Mouse (Mus musculus) small intestine, adult 2 months (tissue): ENCODE data around the gene 4930519G04Rik.

Source experiments
- CTCF ChIP-seq: fragments of 200-500 bp; IDR thresholded peaks from 2 replicates; pipeline ENCODE4 v1.5.1; 2012; ENCODE audit warnings: low read depth, mild to moderate bottlenecking, control low read depth, inconsistent platforms, low read length, moderate library complexity, mixed read lengths; ENCODE audit not compliant: insufficient replicate concordance, insufficient read length; ENCODE audit errors: extremely low read depth
- POLR2A ChIP-seq: fragments of 200-500 bp; IDR thresholded peaks from 2 replicates; pipeline ENCODE4 v1.6.1; 2012; ENCODE audit warnings: low read depth, mild to moderate bottlenecking, control low read depth, inconsistent platforms, low read length, moderate library complexity

DNA sequence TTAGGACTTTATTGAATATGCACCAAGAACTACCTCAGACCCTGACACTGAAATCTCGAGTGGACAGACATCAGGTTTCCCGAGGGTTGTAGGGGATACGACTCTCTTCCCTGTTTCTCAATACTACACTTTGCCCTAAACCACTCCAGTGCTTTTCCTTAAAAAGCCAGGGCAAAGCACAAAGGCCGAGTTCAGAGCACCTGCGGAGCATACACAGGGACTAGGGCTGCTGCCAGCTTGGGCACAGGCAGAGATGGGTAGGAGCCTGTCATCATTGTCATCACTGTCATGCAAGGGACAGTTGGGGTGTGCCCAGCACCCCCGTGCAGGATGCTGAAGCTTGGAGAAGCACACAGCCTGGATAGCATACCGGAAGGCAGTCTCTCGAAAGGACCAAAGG, 79.7 kb downstream of the 4930519G04Rik start:
- no peak for TF ChIP-seq CTCF
- TF ChIP-seq POLR2A, result no peak
